Mouse (Mus musculus): ENCODE results near the gene Rtn2.

DNA sequence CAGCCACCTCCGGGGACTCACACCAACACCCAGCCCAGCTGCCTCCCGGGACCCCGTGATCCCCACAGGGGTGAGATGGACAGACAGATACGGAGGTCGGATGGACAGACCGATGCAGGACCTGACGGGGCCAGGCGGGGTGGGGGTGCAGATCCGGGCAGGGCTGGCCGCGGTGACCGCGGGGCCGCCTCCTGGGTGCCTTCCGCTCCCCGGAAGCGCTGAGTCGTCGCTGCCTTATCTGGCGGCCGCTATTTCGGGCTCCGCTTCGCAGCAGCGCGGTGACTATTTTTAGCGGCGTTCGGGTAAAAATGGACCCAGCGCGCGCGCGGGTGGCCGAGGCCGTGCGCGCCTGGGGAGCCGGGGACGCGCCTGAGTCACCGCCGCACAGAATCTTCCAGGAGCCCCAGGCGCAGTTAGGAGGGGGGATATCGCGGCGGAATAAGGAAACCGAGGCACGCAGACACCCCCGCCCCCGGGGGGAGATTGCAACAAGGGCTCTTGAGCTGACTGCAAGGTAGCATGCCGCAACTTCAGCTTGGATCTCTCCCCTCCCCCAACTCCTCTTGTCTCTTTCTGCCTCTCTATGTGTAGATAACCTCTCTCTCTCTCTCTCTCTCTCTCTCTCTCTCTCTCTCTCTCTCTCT, 50.4 kb downstream of the Rtn2 start:
- TF ChIP-seq POLR2A (IDR thresholded peaks at IDR 0.05; ENCODE audit: borderline replicate concordance, insufficient read depth, low read length) (peak; percentile 34; the same call in 1 of the 2 replicates), CTCF (IDR thresholded peaks at IDR 0.05; ENCODE audit: borderline replicate concordance, insufficient read depth, low read depth, low read length) (no peak)

Data from cerebellum, adult 2 months (tissue).